Mouse (Mus musculus) MEL (cell line): Measurements from ENCODE around the gene Stum. TPM values are rescaled to one million over a fixed set of nuclear protein-coding genes. Genes with fewer than 3 reads are reported as not detected.

Experiments used
- DNase-seq: peaks from one replicate; pipeline ENCODE4 v3.0.0; 2011; ENCODE audit warnings: low read depth, low spot score
- H3K27ac ChIP-seq: 2 replicates; pipeline ENCODE4 v1.5.1; 2012; ENCODE audit warnings: low read depth, mild to moderate bottlenecking, control low read depth, low read length, moderate library complexity; ENCODE audit not compliant: control insufficient read depth
- H3K27me3 ChIP-seq, 2 experiments: fragments of 150-350 bp in 1 of 2; sonication (generic) in 1 of 2; 2 replicates each; pipeline ENCODE4 v1.6.1; 2012; ENCODE audit warnings: low read length in 2 of 2, mild to moderate bottlenecking in 2 of 2, improper control_type of control experiment in 1 of 2, moderate library complexity in 1 of 2; ENCODE audit not compliant: insufficient read depth in 2 of 2, control insufficient read depth in 1 of 2
- H3K36me3 ChIP-seq, 2 experiments: 2 replicates each; pipeline ENCODE4 v1.6.1; 2012 to 2014; ENCODE audit warnings: low read length in 2 of 2, improper control_type of control experiment in 1 of 2, inconsistent platforms in 1 of 2, mild to moderate bottlenecking in 1 of 2; ENCODE audit not compliant: insufficient read depth in 2 of 2, control insufficient read depth in 1 of 2
- H3K4me1 ChIP-seq, 2 experiments: fragments of 150-350 bp in 1 of 2; sonication (generic) in 1 of 2; 2 replicates each; pipeline ENCODE4 v1.6.1; 2012; ENCODE audit warnings: low read length in 2 of 2, improper control_type of control experiment in 1 of 2, mild to moderate bottlenecking in 1 of 2; ENCODE audit not compliant: insufficient read depth in 2 of 2, control insufficient read depth in 1 of 2
- H3K4me3 ChIP-seq, 2 experiments: fragments of 150-350 bp in 1 of 2; sonication (generic) in 1 of 2; 2 replicates each; pipeline ENCODE4 v1.5.1; 2012; ENCODE audit warnings: low read depth in 2 of 2, low read length in 2 of 2, mild to moderate bottlenecking in 2 of 2, moderate library complexity in 2 of 2, control low read depth in 1 of 2, improper control_type of control experiment in 1 of 2; ENCODE audit not compliant: control insufficient read depth in 1 of 2, insufficient read depth in 1 of 2
- H3K79me2 ChIP-seq: 2 replicates; pipeline ENCODE4 v1.6.1; 2012; ENCODE audit warnings: mild to moderate bottlenecking, low read length, moderate library complexity; ENCODE audit not compliant: control insufficient read depth, poor library complexity, insufficient read depth
- H3K9ac ChIP-seq: 2 replicates; pipeline ENCODE4 v1.6.1; 2012; ENCODE audit warnings: low read depth, mild to moderate bottlenecking, control low read depth, low read length, moderate library complexity; ENCODE audit not compliant: control insufficient read depth, poor library complexity, severe bottlenecking
- H3K9me3 ChIP-seq: fragments of 150-350 bp; sonication (generic); replicated peaks from 2 replicates; pipeline ENCODE4 v1.6.1; 2012; ENCODE audit warnings: mild to moderate bottlenecking, low read length, improper control_type of control experiment, moderate library complexity; ENCODE audit not compliant: insufficient read depth
- BHLHE40 ChIP-seq: IDR thresholded peaks from 2 replicates; pipeline ENCODE4 v1.6.1; 2012; ENCODE audit warnings: low read depth, mild to moderate bottlenecking, inconsistent platforms, low read length, improper control_type of control experiment, borderline replicate concordance
- CHD1 ChIP-seq: IDR thresholded peaks from 2 replicates; pipeline ENCODE4 v1.6.1; 2012; ENCODE audit warnings: low read depth, mild to moderate bottlenecking, inconsistent platforms, low read length, improper control_type of control experiment
- E2F4 ChIP-seq: IDR thresholded peaks from 2 replicates; pipeline ENCODE4 v1.6.1; 2011; ENCODE audit warnings: low read depth, low read length, improper control_type of control experiment, borderline replicate concordance
- EP300 ChIP-seq, 2 experiments: IDR thresholded peaks; 2 replicates each; pipeline ENCODE4 v1.6.1; 2011; ENCODE audit warnings: improper control_type of control experiment in 2 of 2, low read length in 2 of 2, low read depth in 1 of 2, mild to moderate bottlenecking in 1 of 2
- GABPA ChIP-seq: IDR thresholded peaks from 2 replicates; pipeline ENCODE4 v1.6.1; 2012; ENCODE audit warnings: low read depth, mild to moderate bottlenecking, inconsistent platforms, low read length, improper control_type of control experiment, moderate library complexity
- GATA1 ChIP-seq: IDR thresholded peaks from 2 replicates; pipeline ENCODE4 v1.6.1; 2011; ENCODE audit warnings: low read depth, low read length, improper control_type of control experiment
- HCFC1 ChIP-seq: IDR thresholded peaks from 2 replicates; pipeline ENCODE4 v1.6.1; 2012; ENCODE audit warnings: low read depth, mild to moderate bottlenecking, inconsistent platforms, low read length, improper control_type of control experiment, moderate library complexity
- KAT2A ChIP-seq: conservative IDR thresholded peaks from 2 replicates; pipeline ENCODE4 v1.6.1; 2012; ENCODE audit warnings: low read depth, low read length, improper control_type of control experiment, inconsistent platforms
- MAFK ChIP-seq: IDR thresholded peaks from 2 replicates; pipeline ENCODE4 v1.6.1; 2011; ENCODE audit warnings: low read depth, mild to moderate bottlenecking, low read length, improper control_type of control experiment, borderline replicate concordance
- MAX ChIP-seq: IDR thresholded peaks from 2 replicates; pipeline ENCODE4 v1.6.1; 2011; ENCODE audit warnings: low read length, improper control_type of control experiment
- MAZ ChIP-seq: IDR thresholded peaks from 2 replicates; pipeline ENCODE4 v1.6.1; 2012; ENCODE audit warnings: low read depth, mild to moderate bottlenecking, inconsistent platforms, low read length, improper control_type of control experiment
- MEF2A ChIP-seq: IDR thresholded peaks from 2 replicates; pipeline ENCODE4 v1.6.1; 2014; ENCODE audit warnings: low read depth, mild to moderate bottlenecking, inconsistent platforms, low read length, improper control_type of control experiment; ENCODE audit not compliant: poor library complexity, insufficient replicate concordance, severe bottlenecking; ENCODE audit errors: extremely low read depth
- NRF1 ChIP-seq: IDR thresholded peaks from 2 replicates; pipeline ENCODE4 v1.6.1; 2014; ENCODE audit warnings: low read depth, mild to moderate bottlenecking, inconsistent platforms, low read length, improper control_type of control experiment, moderate library complexity; ENCODE audit not compliant: poor library complexity, insufficient read depth, severe bottlenecking
- POLR2A ChIP-seq, 2 experiments: IDR thresholded peaks; 2 replicates each; pipeline ENCODE4 v1.6.1; 2011 to 2012; ENCODE audit warnings: low read length in 2 of 2, mild to moderate bottlenecking in 2 of 2, control low read depth in 1 of 2, improper control_type of control experiment in 1 of 2, low read depth in 1 of 2, moderate library complexity in 1 of 2; ENCODE audit not compliant: control insufficient read depth in 1 of 2, insufficient read depth in 1 of 2, poor library complexity in 1 of 2
- POLR2AphosphoS2 ChIP-seq: IDR thresholded peaks from 2 replicates; pipeline ENCODE4 v1.6.1; 2011; ENCODE audit warnings: low read length, improper control_type of control experiment
- RCOR1 ChIP-seq: IDR thresholded peaks from 2 replicates; pipeline ENCODE4 v1.6.1; 2012; ENCODE audit warnings: low read depth, mild to moderate bottlenecking, inconsistent platforms, low read length, improper control_type of control experiment
- SMC3 ChIP-seq: IDR thresholded peaks from 2 replicates; pipeline ENCODE4 v1.6.1; 2011; ENCODE audit warnings: low read depth, low read length, improper control_type of control experiment
- TBP ChIP-seq: IDR thresholded peaks from 2 replicates; pipeline ENCODE4 v1.8.0; 2011; ENCODE audit warnings: low read depth, low read length, improper control_type of control experiment
- ZNF384 ChIP-seq: IDR thresholded peaks from 2 replicates; pipeline ENCODE4 v1.6.1; 2012; ENCODE audit warnings: low read depth, mild to moderate bottlenecking, inconsistent platforms, low read length, improper control_type of control experiment
- polyA plus RNA-seq, 2 experiments: library from polyadenylated mRNA; stranded (reverse) in 1 of 2; unstranded in 1 of 2; fragments of >175 nt in 1 of 2; fragments of >200 nt in 1 of 2; gene quantifications; 2 replicates each; pipeline versions ENCODE4 v1.2.1 to v1.2.4; 2012; ENCODE audit warnings: low replicate concordance in 2 of 2, low read depth in 1 of 2; ENCODE audit not compliant: insufficient read length in 2 of 2, insufficient read depth in 1 of 2, missing spikeins in 1 of 2
- total RNA-seq: library from RNA; depleted of rRNA; stranded (reverse); fragments of 300-350 nt; gene quantifications from 2 replicates; pipeline ENCODE4 v1.2.3, GENCODE M21; 2012

The Stum gene
- total and polyA plus RNA-seq, 3 experiments: not detected

DNA sequence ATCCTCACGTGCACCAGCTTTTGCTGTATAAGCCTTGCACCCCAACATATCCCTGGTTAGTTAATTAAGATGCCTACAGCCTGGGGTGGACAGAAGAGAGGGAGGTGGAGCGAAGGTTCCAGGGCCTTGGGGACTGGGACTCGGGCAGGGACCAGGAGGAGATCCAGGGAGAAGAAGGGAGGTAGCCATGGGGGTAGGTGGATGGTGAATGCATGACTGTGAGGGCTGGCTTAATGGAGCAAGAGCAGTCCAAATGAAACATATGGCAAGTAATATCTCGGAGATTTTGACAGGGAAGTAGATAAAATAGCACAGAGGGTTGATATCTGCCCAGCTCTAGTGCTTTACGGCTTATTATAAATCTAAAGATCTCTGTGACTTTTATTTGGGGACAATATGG lies 21.6 kb upstream of the Stum start:
- H3K79me2 ChIP-seq: no peaks in the 10 kb centered on the region
- H3K4me3 ChIP-seq: no peak overlapping the region
- H3K9me3 ChIP-seq: no peaks in the 10 kb centered on the region
- DNase-seq: no peak
- H3K4me1 ChIP-seq: no peaks in the 10 kb centered on the region
- no peak for TF ChIP-seq CHD1
- no peak for TF ChIP-seq HCFC1
- no peak for TF ChIP-seq SMC3
- no peak for TF ChIP-seq MAFK
- no peak for TF ChIP-seq GABPA
- TF ChIP-seq, all 39 proteins: peak for 0
- H3K27me3 ChIP-seq: peaks cover 5 to 10% of the 10 kb centered on the region in 2 experiments; a peak in 3 of 4 replicates
- no peaks in the 10 kb centered on the region for H3K36me3 ChIP-seq
- H3K9ac ChIP-seq: no peak overlapping the region
- H3K27ac ChIP-seq: no peak overlapping the region

- Histone ChIP-seq H3K4me1 (no peaks in the 10 kb centered on the region), H3K36me3 (no peaks in the 10 kb centered on the region), H3K79me2 (no peaks in the 10 kb centered on the region), H3K27ac (no peak overlapping the region), H3K27me3 (peaks cover 5 to 9% of the 10 kb centered on the region in 2 experiments), H3K4me3 (no peak overlapping the region), H3K9me3 (no peaks in the 10 kb centered on the region), H3K9ac (no peak overlapping the region)
- TF ChIP-seq MAX (no peak), RCOR1 (no peak), EP300 (IDR thresholded peaks at IDR 0.05; ENCODE audit: low read depth in 1 of 2, low read length in 2 of 2) (no peak), TBP (no peak), BHLHE40 (no peak), GATA1 (no peak), POLR2A (IDR thresholded peaks at IDR 0.05; ENCODE audit: control insufficient read depth in 1 of 2, insufficient read depth in 1 of 2, low read depth in 1 of 2, low read length in 2 of 2, poor library complexity in 1 of 2) (no peak), NRF1 (no peak), MEF2A (no peak), MAZ (no peak), KAT2A (no peak), POLR2AphosphoS2 (no peak), E2F4 (no peak), ZNF384 (no peak)
- DNase-seq: no peak
Observed at GRCm38 (mm10) chr1:180503484-180503883, 20.2 kb upstream of the Stum start.
